Comparison of ENCODE assay signal across 15 mouse cellular contexts in the genomic region with DNA sequence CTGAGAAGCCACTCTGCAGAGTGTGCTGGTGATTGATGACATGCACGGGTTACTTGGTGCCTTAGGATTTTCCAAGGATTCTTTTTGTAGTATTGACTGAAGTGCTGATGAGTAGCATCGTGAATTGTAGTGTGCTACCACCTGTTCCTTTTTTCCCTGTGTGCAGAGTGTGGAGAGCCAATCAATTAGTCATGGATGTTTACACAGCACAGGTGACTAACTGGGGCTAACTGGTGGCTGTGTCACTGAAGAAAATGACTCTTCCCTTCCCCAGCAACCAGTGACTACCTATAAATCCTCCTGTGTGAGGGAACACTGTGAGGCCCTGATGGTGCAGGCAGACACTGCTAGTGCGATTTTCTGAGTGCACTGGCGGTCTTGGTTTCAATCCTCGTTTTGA.
A peak's percentile ranks its signal among the peaks of the same experiment; 100 is the strongest.
DNase-seq lines count a peak whose midpoint lies in the region; ATAC-seq and TF ChIP-seq lines count a peak whose summit lies in the region.
"Had no signal": no experiment of that assay in that cellular context is flagged by ENCODE, and none has a peak within 500 bp of the region (broad histone marks: within the 10 kb centered on the region; RNA-seq: fewer than 3 reads in every experiment).

No protein-coding gene starts in this region.

- TF ChIP-seq CTCF in liver, postnatal 0 days (IDR thresholded peaks at IDR 0.05; ENCODE audit: low read depth): no peak

- no peak for TF ChIP-seq EP300 in liver, postnatal 0 days (IDR thresholded peaks at IDR 0.05; ENCODE audit: low read depth)

- H3K27me3 ChIP-seq in liver, postnatal 0 days (ENCODE audit: insufficient read depth, low read length): no peaks in the 10 kb centered on the region
- H3K27me3 ChIP-seq in liver, embryonic 12.5 days (replicated peaks): no peaks in the 10 kb centered on the region
- H3K27me3 ChIP-seq in neural tube, embryonic 13.5 days: no peaks in the 10 kb centered on the region

- no peak overlapping the region for H3K4me2 ChIP-seq in liver, postnatal 0 days (ENCODE audit: low read depth, low read length)
- H3K4me2 ChIP-seq in liver, embryonic 12.5 days: no peak overlapping the region
- H3K4me2 ChIP-seq in neural tube, embryonic 13.5 days: no peak overlapping the region

- DNase-seq in adrenal gland, adult 2 months: peak; percentile 29
- no peak for DNase-seq in adrenal gland, postnatal 25 days
- no peak for DNase-seq in liver, postnatal 0 days
- DNase-seq in forelimb bud, embryonic 11.5 days (ENCODE audit: low read depth, low spot score): peak; percentile 20
- no peak for DNase-seq in urinary bladder, postnatal 10 days (ENCODE audit: low spot score)
- DNase-seq: kidney, postnatal 10 days; layer of hippocampus, postnatal 36 days; lung, postnatal 36 days had no signal

- H3K36me3 ChIP-seq in liver, postnatal 0 days (replicated peaks; ENCODE audit: insufficient read depth, low read length): peaks cover 6% of the 10 kb centered on the region; the same call in 1 of the 2 replicates
- peaks cover 13% of the 10 kb centered on the region for H3K36me3 ChIP-seq in liver, embryonic 12.5 days
- no peaks in the 10 kb centered on the region for H3K36me3 ChIP-seq in neural tube, embryonic 13.5 days

- peak; percentile 41; the same call in 1 of the 2 replicates for ATAC-seq in liver, postnatal 0 days
- ATAC-seq in liver, embryonic 12.5 days: no peak
- ATAC-seq in neural tube, embryonic 13.5 days (ENCODE audit: low read depth): peak; percentile 56; the same call in 1 of the 2 replicates
- no peak for ATAC-seq in monocyte, adult 5-6 weeks (replicated peaks; ENCODE audit: insufficient number of reproducible peaks, low FRiP score, low TSS enrichment, poor library complexity, severe bottlenecking)

- 77% methylated on average over 5 of the region's 5 CpGs for WGBS in liver, postnatal 0 days (ENCODE audit: insufficient replicate concordance)
- 66% methylated on average over 5 of the region's 5 CpGs for WGBS in liver, embryonic 12.5 days (ENCODE audit: insufficient replicate concordance)
- WGBS in neural tube, embryonic 13.5 days: 19% methylated on average over 5 of the region's 5 CpGs

- H3K9ac ChIP-seq in liver, postnatal 0 days (replicated peaks): no peak overlapping the region
- H3K9ac ChIP-seq in liver, embryonic 12.5 days: no peak overlapping the region
- no peak overlapping the region for H3K9ac ChIP-seq in neural tube, embryonic 13.5 days
- H3K9ac ChIP-seq: liver, embryonic 14.5 days had no signal

- no peaks in the 10 kb centered on the region; the same call in 1 of the 2 replicates for H3K4me1 ChIP-seq in liver, postnatal 0 days (ENCODE audit: insufficient read depth)
- H3K4me1 ChIP-seq in liver, embryonic 12.5 days: 0 out of 2 replicates have a peak, but pooled peaks cover 2% of the 10 kb centered on the region
- H3K4me1 ChIP-seq in neural tube, embryonic 13.5 days (replicated peaks): peaks cover 10% of the 10 kb centered on the region
- H3K4me1 ChIP-seq: limb, embryonic 10.5 days had no signal

- no peak overlapping the region for H3K4me3 ChIP-seq in liver, postnatal 0 days (ENCODE audit: low read depth, low read length)
- H3K4me3 ChIP-seq in liver, embryonic 12.5 days: no peak overlapping the region
- no peak overlapping the region for H3K4me3 ChIP-seq in neural tube, embryonic 13.5 days
- H3K4me3 ChIP-seq: erythroblast, embryonic 14.5 days; limb, embryonic 10.5 days; myocyte had no signal

- no peak overlapping the region for H3K27ac ChIP-seq in liver, postnatal 0 days (ENCODE audit: low read depth)
- H3K27ac ChIP-seq in liver, embryonic 12.5 days: no peak overlapping the region
- peak overlapping the region; percentile 39; the same call in 1 of the 2 replicates for H3K27ac ChIP-seq in neural tube, embryonic 13.5 days (replicated peaks)
- H3K27ac ChIP-seq: limb, embryonic 10.5 days; liver, embryonic 14.5 days had no signal

- H3K9me3 ChIP-seq in liver, postnatal 0 days (ENCODE audit: low read length): no peaks in the 10 kb centered on the region
- no peaks in the 10 kb centered on the region for H3K9me3 ChIP-seq in liver, embryonic 12.5 days (replicated peaks)
- H3K9me3 ChIP-seq in neural tube, embryonic 13.5 days: no peaks in the 10 kb centered on the region
- H3K9me3 ChIP-seq: limb, embryonic 10.5 days had no signal

Comparison
In these comparisons a context has a peak if more than half of its experiments do, and no peak if none do; other contexts are left out.
1. DNase-seq: peak in adrenal gland, adult 2 months (single experiment) and forelimb bud, embryonic 11.5 days (single experiment); none in adrenal gland, postnatal 25 days (single experiment), liver, postnatal 0 days (single experiment) and urinary bladder, postnatal 10 days (single experiment).
2. ATAC-seq: peak in liver, postnatal 0 days (single experiment) and neural tube, embryonic 13.5 days (single experiment); none in liver, embryonic 12.5 days (single experiment) and monocyte, adult 5-6 weeks (single experiment).